Mouse (Mus musculus): ENCODE measurements around the gene Fjx1. TPM values are rescaled to one million over a fixed set of nuclear protein-coding genes. Genes with fewer than 3 reads are reported as not detected.

The Fjx1 gene
- not detected for polyA plus RNA-seq (2017; shearing (Covaris generic))

- no peak for ATAC-seq
Measured at GRCm38 (mm10) chr2:102451671-102452549, at the start of gene Fjx1. Gene Fjx1, minus strand, starts transcription at chr2:102452499.

GRCm38 (mm10) chr2:102500001-102500689, 47.8 kb upstream of the Fjx1 start:
- ATAC-seq = no peak

GRCm38 (mm10) chr2:102480738-102481137, 28.4 kb upstream of the Fjx1 start:
- no peak for ATAC-seq

GRCm38 (mm10) chr2:102476101-102476500, 23.8 kb upstream of the Fjx1 start:
- ATAC-seq = no peak

GRCm38 (mm10) chr2:102468645-102469044, 16.3 kb upstream of the Fjx1 start:
- no peak for ATAC-seq

GRCm38 (mm10) chr2:102464342-102464732, 12.0 kb upstream of the Fjx1 start:
- ATAC-seq = no peak

- no peak for ATAC-seq
Measured at GRCm38 (mm10) chr2:102463587-102464341, 11.5 kb upstream of the Fjx1 start.

- ATAC-seq = no peak
Measured at GRCm38 (mm10) chr2:102461491-102461890, 9.2 kb upstream of the Fjx1 start.

- no peak for ATAC-seq
Measured at GRCm38 (mm10) chr2:102455126-102455525, 2.8 kb upstream of the Fjx1 start.

GRCm38 (mm10) chr2:102453447-102453846, 1.1 kb upstream of the Fjx1 start:
- ATAC-seq = peak; percentile 60

GRCm38 (mm10) chr2:102450761-102451670, 1.3 kb downstream of the Fjx1 start:
- ATAC-seq = peak; percentile 24

GRCm38 (mm10) chr2:102450248-102450760, 2.0 kb downstream of the Fjx1 start:
- ATAC-seq = no peak

GRCm38 (mm10) chr2:102449630-102450247, 2.6 kb downstream of the Fjx1 start:
- no peak for ATAC-seq

GRCm38 (mm10) chr2:102449056-102449455, 3.2 kb downstream of the Fjx1 start:
- no peak for ATAC-seq

- no peak for ATAC-seq
Measured at GRCm38 (mm10) chr2:102447831-102448230, 4.5 kb downstream of the Fjx1 start.

- no peak for ATAC-seq
Measured at GRCm38 (mm10) chr2:102446851-102447250, 5.4 kb downstream of the Fjx1 start.

- ATAC-seq = no peak
Measured at GRCm38 (mm10) chr2:102437357-102438030, 14.8 kb downstream of the Fjx1 start.

GRCm38 (mm10) chr2:102433879-102434278, 18.4 kb downstream of the Fjx1 start:
- ATAC-seq = no peak

GRCm38 (mm10) chr2:102431084-102431483, 21.2 kb downstream of the Fjx1 start:
- no peak for ATAC-seq

- no peak for ATAC-seq
Measured at GRCm38 (mm10) chr2:102427974-102428373, 24.3 kb downstream of the Fjx1 start.

- ATAC-seq = no peak
Measured at GRCm38 (mm10) chr2:102426434-102426833, 25.9 kb downstream of the Fjx1 start.

Data from CD4-positive, CD25-positive, alpha-beta regulatory T cell, adult 4 months (primary cell).